Mouse (Mus musculus) macrophage (primary cell): ENCODE results near the gene Ugt1a6a. TPM values are rescaled to one million over a fixed set of nuclear protein-coding genes. Genes with fewer than 3 reads are reported as not detected.
"Not testable (repeated sequence)": the region's sequence is repeated elsewhere in the genome, so short reads cannot be mapped to it uniquely, and the experiment has no call there.

Experiments
- H3K27ac ChIP-seq: fragments of 350-480 bp; formaldehyde crosslinking; 2 replicates; pipeline ENCODE4 v1.9.0; 2021
- H3K36me3 ChIP-seq: fragments of 350-480 bp; formaldehyde crosslinking; 2 replicates; pipeline ENCODE4 v1.9.0; 2021; ENCODE audit errors: inconsistent target
- H3K4me3 ChIP-seq: fragments of 350-480 bp; formaldehyde crosslinking; 2 replicates; pipeline ENCODE4 v1.9.0; 2021; ENCODE audit errors: inconsistent target
- H3K79me2 ChIP-seq: fragments of 350-480 bp; formaldehyde crosslinking; 2 replicates; pipeline ENCODE4 v1.9.0; 2021; ENCODE audit errors: inconsistent target
- WGBS: methylation state at CpG from one replicate; pipeline ENCODE4 v1.1.7; 2026; ENCODE audit warnings: inconsistent platforms; ENCODE audit not compliant: missing documents; 5-methylcytosine and 5-hydroxymethylcytosine counted together
- polyA plus RNA-seq: library from polyadenylated mRNA; stranded (reverse); fragments of 250-400 nt; gene quantifications from 3 replicates; pipeline ENCODE4 v1.2.4, GENCODE M21; 2018; ENCODE audit warnings: inconsistent platforms

Gene Ugt1a6a
- polyA plus RNA-seq, 1 experiment from 2014 or later, result 2.5 TPM

DNA sequence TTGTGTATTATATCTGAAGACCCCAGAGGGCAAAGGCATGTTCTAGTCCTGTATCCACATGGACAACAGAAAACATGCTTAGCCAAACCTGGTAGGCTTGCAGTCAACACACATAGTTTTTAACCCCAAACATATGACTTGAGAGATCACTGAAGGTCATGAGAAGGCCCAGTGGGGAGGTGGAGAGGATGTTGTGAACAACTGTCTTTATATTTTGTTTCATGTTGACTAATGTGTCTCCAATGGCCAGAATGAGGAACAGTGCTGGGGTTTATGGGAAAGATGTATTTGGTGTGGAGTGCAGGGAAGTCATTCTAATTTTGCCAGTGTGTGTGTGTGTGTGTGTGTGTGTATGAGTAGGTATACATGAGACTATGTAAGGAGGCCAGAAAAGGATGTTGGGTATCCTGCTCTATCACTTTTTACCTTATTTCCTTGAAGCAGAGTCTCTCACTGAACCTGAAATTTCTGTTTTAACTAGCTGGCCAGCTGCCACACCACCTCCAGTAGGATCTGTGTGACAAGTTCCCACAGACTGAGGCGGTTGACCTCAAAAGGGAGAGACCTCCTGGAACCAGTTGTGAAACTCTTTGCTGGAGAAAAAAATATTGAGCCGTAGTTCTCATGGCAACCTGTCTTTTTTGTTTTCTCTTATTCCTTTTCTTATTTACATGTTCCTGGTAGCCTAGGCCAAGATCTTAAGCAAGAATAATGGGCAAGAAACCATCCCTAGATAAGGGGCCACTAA is 89.6 kb downstream of the Ugt1a6a start:
- no peaks in the 10 kb centered on the region for H3K36me3 ChIP-seq
- WGBS, result 70% methylated on average over 2 of the region's 2 CpGs

DNA sequence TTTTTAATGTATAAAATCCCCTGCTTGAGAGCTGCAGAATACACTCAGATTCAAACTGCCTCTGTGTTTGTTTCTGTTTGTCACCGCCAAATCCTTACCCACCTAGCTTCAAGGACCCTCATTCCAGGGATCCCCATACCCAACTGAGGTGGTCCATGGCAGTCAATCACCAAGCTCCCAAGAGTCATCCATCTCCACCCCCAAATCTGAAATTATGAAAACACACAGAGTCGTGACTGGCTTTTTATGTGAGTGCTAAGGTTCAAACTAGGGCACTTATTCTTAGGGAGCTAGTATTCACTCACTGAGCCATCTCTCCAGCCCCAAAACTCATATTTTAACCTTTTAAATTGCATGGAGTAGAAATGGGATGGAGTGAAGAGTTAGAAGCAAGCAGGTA is 90.7 kb downstream of the Ugt1a6a start:
- 47% methylated on average over 2 of the region's 2 CpGs for WGBS
- H3K36me3 ChIP-seq, result not testable (repeated sequence)

More for the DNA sequence above, 89.6 kb downstream of the Ugt1a6a start:
- Histone ChIP-seq H3K27ac (no peak overlapping the region), H3K79me2 (no peaks in the 10 kb centered on the region), H3K4me3 (no peak overlapping the region)

DNA sequence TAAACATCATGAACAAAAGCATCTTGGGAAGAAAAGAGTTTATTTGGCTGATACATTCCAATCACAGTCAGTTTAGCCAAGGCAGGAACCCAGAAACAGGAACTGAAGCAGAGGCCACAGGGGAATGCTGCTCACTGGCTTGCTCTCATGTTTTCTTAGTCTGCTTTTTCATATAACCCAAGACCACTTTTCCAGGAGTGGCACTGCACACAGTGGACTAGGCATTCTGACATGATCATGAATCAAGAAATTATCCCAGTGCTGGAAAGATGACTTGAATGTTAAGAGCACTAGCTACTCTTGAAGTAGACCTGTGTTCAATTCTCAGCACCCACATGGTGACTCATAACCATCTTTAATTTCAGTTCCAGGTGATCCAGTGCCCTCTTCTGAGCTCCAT is 91.1 kb downstream of the Ugt1a6a start:
- H3K4me3 ChIP-seq, result no peak overlapping the region
- H3K36me3 ChIP-seq, result no peaks in the 10 kb centered on the region
- no peak overlapping the region for H3K27ac ChIP-seq
- H3K79me2 ChIP-seq, result no peaks in the 10 kb centered on the region

More for the DNA sequence above, 90.7 kb downstream of the Ugt1a6a start:
- not testable (repeated sequence) for H3K79me2 ChIP-seq, H3K27ac ChIP-seq, H3K4me3 ChIP-seq

GRCm38 (mm10) chr1:88226670-88227379 is 92.2 kb downstream of the Ugt1a6a start, which contains the start of gene Mroh2a:
Gene Mroh2a (plus strand): TSS chr1:88226986.
- no peak within 1 kb of the TSS for H3K4me3 ChIP-seq
- no peaks in the 10 kb centered on the region for H3K36me3 ChIP-seq
- 46% methylated on average over 5 of the region's 5 CpGs for WGBS
- H3K27ac ChIP-seq, result no peak within 1 kb of the TSS
- no peaks in the 10 kb centered on the region for H3K79me2 ChIP-seq

GRCm38 (mm10) chr1:88227482-88227881 is 92.9 kb downstream of the Ugt1a6a start:
- no peak overlapping the region for H3K4me3 ChIP-seq
- H3K36me3 ChIP-seq, result no peaks in the 10 kb centered on the region
- no peaks in the 10 kb centered on the region for H3K79me2 ChIP-seq
- 62% methylated on average over 2 of the region's 2 CpGs for WGBS
- no peak overlapping the region for H3K27ac ChIP-seq

DNA sequence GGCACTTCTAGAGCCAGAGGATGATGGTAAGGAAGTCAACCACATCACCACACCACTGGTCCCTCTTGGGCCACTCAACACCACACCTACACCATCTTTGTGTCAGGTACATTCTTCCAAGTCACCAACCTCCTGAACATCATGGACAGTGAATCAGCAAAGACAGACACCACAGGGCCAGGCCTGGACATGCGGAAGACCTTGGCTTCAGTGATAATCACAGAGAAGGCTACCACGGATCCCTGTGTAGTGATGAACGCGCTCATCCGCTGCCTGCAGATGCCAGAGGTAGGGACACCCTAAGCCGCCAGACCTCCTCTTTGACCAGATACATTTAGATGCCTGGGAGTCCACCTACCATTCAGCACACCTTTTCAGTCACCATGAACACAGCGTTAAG is 93.5 kb downstream of the Ugt1a6a start:
- WGBS, result 72% methylated on average over 7 of the region's 7 CpGs
- Histone ChIP-seq H3K4me3 (no peak overlapping the region), H3K36me3 (no peaks in the 10 kb centered on the region), H3K27ac (no peak overlapping the region), H3K79me2 (no peaks in the 10 kb centered on the region)

- Histone ChIP-seq H3K27ac (no peak overlapping the region), H3K36me3 (no peaks in the 10 kb centered on the region), H3K79me2 (no peaks in the 10 kb centered on the region), H3K4me3 (no peak overlapping the region)
- 82% methylated on average over 3 of the region's 3 CpGs for WGBS
Observed at GRCm38 (mm10) chr1:88229566-88229965, 95.0 kb downstream of the Ugt1a6a start.

GRCm38 (mm10) chr1:88229986-88230385 is 95.4 kb downstream of the Ugt1a6a start:
- Histone ChIP-seq H3K4me3 (no peak overlapping the region), H3K27ac (no peak overlapping the region), H3K79me2 (no peaks in the 10 kb centered on the region), H3K36me3 (no peaks in the 10 kb centered on the region)
- 85% methylated on average over 5 of the region's 5 CpGs for WGBS

DNA sequence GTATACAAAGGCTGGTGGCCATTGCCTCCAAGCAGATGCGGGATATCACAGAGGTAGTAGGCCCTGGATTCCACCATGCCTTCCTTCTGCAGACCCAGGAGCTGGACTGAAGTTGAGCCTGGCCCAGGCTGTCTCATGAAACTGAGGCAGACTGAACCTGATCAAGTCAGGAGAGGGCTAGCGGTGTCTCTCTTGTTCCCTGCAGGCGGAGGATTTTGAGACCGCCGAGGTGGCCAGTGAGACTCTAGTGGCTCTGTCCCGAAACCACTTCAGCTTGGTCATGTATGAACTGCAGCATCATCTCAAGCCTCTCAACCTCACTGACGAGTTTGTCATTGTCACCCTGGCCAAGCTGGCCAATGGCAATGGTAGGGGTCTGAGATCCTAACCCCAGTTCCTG is 95.8 kb downstream of the Ugt1a6a start:
- Histone ChIP-seq H3K4me3 (no peak overlapping the region), H3K36me3 (no peaks in the 10 kb centered on the region), H3K79me2 (no peaks in the 10 kb centered on the region), H3K27ac (no peak overlapping the region)
- WGBS, result 71% methylated on average over 7 of the region's 7 CpGs

GRCm38 (mm10) chr1:88230981-88231802 is 96.6 kb downstream of the Ugt1a6a start:
- WGBS, result 77% methylated on average over 6 of the region's 6 CpGs
- Histone ChIP-seq H3K4me3 (no peak overlapping the region), H3K36me3 (no peaks in the 10 kb centered on the region), H3K79me2 (no peaks in the 10 kb centered on the region), H3K27ac (no peak overlapping the region)

- H3K4me3 ChIP-seq, result no peak overlapping the region
- no peaks in the 10 kb centered on the region for H3K36me3 ChIP-seq
- no peaks in the 10 kb centered on the region for H3K79me2 ChIP-seq
- no peak overlapping the region for H3K27ac ChIP-seq
- 73% methylated on average over 7 of the region's 7 CpGs for WGBS
Observed at GRCm38 (mm10) chr1:88231803-88232499, 97.3 kb downstream of the Ugt1a6a start.

DNA sequence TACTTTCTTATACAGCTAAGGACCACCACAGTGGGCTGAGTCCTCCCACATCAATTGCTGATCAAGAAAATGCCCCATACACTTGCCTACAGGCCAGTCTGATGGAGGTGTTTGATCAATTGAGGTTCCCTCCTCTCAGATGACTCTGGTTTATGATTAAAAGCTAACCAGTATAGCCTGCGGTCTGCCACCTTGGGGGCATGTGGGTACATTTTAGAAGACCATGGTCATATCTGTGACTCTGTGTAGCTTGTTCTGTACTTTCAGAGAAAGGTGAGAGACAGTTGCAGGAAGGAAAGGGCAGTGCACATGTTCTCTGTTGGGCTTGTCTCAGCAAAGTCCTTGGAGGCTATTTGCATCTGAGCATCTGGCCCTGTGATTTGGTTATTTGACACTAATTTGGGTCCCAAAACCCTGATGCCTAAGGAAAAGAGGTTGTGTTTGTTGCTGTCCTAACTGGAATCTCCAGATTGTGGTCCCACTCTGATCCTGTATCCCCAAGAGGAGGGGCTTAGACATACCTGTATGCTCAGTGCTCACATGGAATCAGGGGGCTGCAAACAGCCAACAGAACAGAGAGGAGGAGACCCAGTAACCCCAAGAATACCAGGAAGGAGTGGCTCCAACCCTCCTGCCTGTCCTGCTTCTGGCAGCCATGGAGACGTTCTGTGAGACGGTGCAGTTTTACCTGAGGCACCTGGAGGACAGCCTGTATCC is 98.2 kb downstream of the Ugt1a6a start:
- H3K4me3 ChIP-seq, result no peak overlapping the region
- WGBS, result 55% methylated on average over 3 of the region's 3 CpGs
- H3K27ac ChIP-seq, result no peak overlapping the region
- H3K79me2 ChIP-seq, result no peaks in the 10 kb centered on the region
- H3K36me3 ChIP-seq, result no peaks in the 10 kb centered on the region

DNA sequence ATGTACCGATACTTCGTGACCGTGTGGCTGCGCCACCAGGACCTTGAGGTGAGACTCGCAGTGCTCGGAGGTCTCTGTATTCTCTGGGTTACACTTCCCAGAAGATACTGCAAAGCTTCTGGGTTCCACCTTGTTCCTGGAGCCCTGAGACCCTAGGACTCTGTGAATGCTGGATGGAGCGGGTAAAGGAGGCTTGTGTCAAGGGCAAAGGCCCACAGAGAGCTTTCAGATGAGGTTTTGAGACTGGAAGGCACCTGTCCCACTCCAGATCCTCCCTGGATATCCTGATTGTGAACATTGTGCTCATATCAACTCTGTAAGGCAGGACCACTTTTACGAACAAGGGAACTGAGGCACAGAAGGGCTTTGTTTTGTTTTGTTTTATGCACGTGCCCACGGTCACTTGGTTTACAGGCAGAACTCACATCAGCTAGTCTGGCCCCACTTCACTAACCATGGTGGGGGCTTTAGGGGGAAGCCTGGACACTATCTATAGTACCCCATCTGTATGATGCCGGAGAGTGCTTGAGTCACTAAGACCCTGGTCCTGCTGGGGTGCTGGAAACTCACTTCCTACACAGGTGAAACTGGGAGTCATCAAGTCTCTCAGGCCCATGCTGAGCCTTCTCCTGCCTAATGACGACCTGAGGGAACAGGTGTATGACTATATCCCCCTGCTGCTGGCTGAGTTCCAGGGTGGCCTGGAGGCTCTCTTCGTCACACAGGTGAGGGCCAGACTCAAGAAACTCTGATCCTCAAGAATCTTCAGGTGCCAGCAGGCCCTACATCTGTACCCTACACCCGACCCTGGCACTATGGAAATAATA is 99.0 kb downstream of the Ugt1a6a start:
- H3K36me3 ChIP-seq, result no peaks in the 10 kb centered on the region
- WGBS, result 68% methylated on average over 14 of the region's 14 CpGs
- no peak overlapping the region for H3K4me3 ChIP-seq
- no peak overlapping the region for H3K27ac ChIP-seq
- no peaks in the 10 kb centered on the region for H3K79me2 ChIP-seq
